Mouse (Mus musculus): Measurements from ENCODE around the gene Kctd13.

DNA sequence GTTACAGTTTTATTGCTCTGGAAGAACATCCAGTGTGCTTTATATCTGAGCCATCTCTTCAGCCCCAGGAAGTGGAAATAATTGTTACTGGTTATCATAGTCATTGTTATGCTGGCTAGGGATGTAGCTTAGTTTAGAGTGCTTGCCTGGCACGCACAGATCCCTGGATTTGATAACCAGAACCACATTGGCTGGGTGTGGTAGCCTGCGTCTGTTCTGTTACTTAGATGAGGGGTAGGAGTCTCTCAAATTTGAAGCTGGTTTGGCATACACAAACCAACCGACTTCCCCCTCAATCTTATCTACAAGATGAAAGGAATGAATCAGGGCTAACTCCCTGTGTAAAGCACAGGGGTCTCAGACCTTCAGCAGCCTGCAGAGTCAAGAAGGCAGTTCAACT is 2.4 kb upstream of the Kctd13 start:
- TF ChIP-seq CTCF (IDR thresholded peaks at IDR 0.05; ENCODE audit: borderline replicate concordance, insufficient read depth, low read length): no peak
- no peak for TF ChIP-seq POLR2A (IDR thresholded peaks at IDR 0.05; ENCODE audit: low read depth, low read length)

Data from embryonic fibroblast, embryonic 13.5 days (primary cell).